Mouse (Mus musculus) embryonic facial prominence, embryonic 13.5 days (tissue): ENCODE results near the gene Abhd12. TPM values are rescaled to one million over a fixed set of nuclear protein-coding genes. Genes with fewer than 3 reads are reported as not detected.

Experiments used
- ATAC-seq: fragments of 200-750 bp; cut with Nextera tagmentation; 2 replicates; pipeline ENCODE4 v1.8.0; 2017; ENCODE audit warnings: low read depth; ENCODE audit not compliant: insufficient number of reproducible peaks, insufficient read depth, low FRiP score, low TSS enrichment
- H3K27ac ChIP-seq: fragments of 300-500 bp; sonication (generic); 2 replicates; pipeline ENCODE4 v1.5.1; 2015; ENCODE audit warnings: moderate library complexity, mild to moderate bottlenecking, inconsistent platforms
- H3K27me3 ChIP-seq: fragments of 300-500 bp; sonication (generic); 2 replicates; pipeline ENCODE4 v1.6.1; 2015; ENCODE audit warnings: mild to moderate bottlenecking, inconsistent platforms
- H3K36me3 ChIP-seq: fragments of 300-500 bp; sonication (generic); 2 replicates; pipeline ENCODE4 v1.6.1; 2015; ENCODE audit warnings: mild to moderate bottlenecking, inconsistent platforms
- H3K4me1 ChIP-seq: fragments of 300-500 bp; sonication (generic); 2 replicates; pipeline ENCODE4 v1.6.1; 2015; ENCODE audit warnings: inconsistent platforms
- H3K4me2 ChIP-seq: fragments of 300-500 bp; sonication (generic); 2 replicates; pipeline ENCODE4 v1.6.1; 2015; ENCODE audit warnings: moderate library complexity, mild to moderate bottlenecking, inconsistent platforms
- H3K4me3 ChIP-seq: fragments of 300-500 bp; sonication (generic); 2 replicates; pipeline ENCODE4 v1.5.1; 2015; ENCODE audit warnings: mild to moderate bottlenecking, inconsistent platforms
- H3K9ac ChIP-seq: fragments of 300-500 bp; sonication (generic); 2 replicates; pipeline ENCODE4 v1.6.1; 2015; ENCODE audit warnings: mild to moderate bottlenecking, inconsistent platforms
- H3K9me3 ChIP-seq: fragments of 300-500 bp; sonication (generic); 2 replicates; pipeline ENCODE4 v1.6.1; 2016; ENCODE audit warnings: inconsistent platforms
- WGBS: fragments of 180-500 bp; shearing (Covaris S2); methylation state at CpG from one replicate; pipeline ENCODE4 v1.1.7; 2015; ENCODE audit warnings: mixed read lengths; 5-methylcytosine and 5-hydroxymethylcytosine counted together
- polyA plus RNA-seq: library from polyadenylated mRNA; unstranded; fragments of >200 nt; fragmentation: Nextera tagmentation; extraction: Ambion mirVana; gene quantifications from 2 replicates; pipeline ENCODE4 v1.2.1, GENCODE M21; 2015

Gene Abhd12
- polyA plus RNA-seq, 1 experiment from 2014 or later, result 69.5 TPM

DNA sequence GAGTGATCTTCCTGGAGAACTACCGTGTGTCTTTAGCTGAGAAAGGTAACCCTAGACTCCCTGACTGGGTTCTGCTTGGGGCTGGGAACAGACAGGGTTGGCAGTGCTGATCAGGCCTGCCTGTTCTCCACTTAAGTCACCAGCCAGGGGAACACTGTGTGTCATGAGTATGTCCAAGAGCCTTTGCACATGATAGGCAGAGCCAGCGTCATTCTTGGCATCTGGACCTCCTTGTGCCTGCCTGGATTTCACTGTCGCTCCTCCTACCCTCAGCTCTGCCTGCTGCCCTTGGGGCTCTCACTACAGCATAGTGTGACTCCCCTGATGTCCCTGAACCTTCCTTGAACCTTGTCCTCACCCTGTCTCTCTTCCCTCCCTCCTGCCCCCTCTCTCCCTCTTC is 78.1 kb downstream of the Abhd12 start:
- no peak overlapping the region for H3K27ac ChIP-seq
- ATAC-seq, result no peak
- H3K27me3 ChIP-seq, result no peaks in the 10 kb centered on the region
- H3K4me3 ChIP-seq, result no peak overlapping the region
- H3K9me3 ChIP-seq, result no peaks in the 10 kb centered on the region
- 90% methylated on average over 3 of the region's 3 CpGs for WGBS
- H3K9ac ChIP-seq, result no peak overlapping the region
- peaks cover 96% of the 10 kb centered on the region for H3K36me3 ChIP-seq
- H3K4me1 ChIP-seq, result no peaks in the 10 kb centered on the region
- no peak overlapping the region for H3K4me2 ChIP-seq

DNA sequence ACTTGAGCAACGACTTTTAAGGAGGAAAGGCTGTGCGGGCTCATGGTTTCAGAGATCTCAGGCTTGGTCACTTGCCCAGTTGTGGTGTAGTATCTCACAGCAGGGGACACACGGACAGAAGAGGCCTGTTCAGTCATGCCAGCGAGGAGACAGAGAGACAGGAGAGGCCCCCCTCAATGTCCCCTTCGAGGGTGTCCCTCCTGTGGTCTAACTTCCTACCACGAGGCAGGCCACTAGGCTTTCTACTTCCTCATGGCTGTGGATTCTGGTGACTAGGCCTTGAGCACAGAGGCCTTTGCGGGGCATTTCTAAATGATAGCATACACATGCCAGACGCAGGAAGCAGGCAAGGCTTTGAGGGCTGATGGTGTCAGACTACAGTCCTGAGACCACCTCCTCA is 81.6 kb downstream of the Abhd12 start:
- Histone ChIP-seq H3K4me1 (no peaks in the 10 kb centered on the region), H3K4me2 (no peak overlapping the region), H3K9me3 (no peaks in the 10 kb centered on the region), H3K27me3 (no peaks in the 10 kb centered on the region), H3K9ac (no peak overlapping the region), H3K36me3 (peaks cover 91% of the 10 kb centered on the region), H3K4me3 (no peak overlapping the region), H3K27ac (no peak overlapping the region)
- 80% methylated on average over 8 of the region's 8 CpGs for WGBS
- no peak for ATAC-seq

DNA sequence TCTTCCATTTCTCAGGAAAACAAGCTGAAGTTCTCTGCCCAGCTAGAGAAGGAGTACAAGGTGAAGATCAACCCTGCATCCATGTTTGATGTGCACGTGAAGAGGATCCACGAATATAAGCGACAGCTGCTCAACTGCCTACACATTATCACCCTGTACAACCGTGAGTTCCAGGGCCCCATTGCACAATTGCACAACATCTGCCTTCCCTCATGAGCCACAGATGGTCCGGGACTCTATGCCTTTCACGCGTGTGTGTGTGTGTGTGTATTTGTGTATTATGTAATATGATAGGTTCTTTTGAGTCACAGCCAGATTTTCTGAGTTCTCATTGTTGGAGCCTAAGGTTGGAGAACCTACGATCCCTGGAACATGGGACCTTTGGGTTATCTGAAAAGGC is 83.8 kb downstream of the Abhd12 start:
- peaks cover 91% of the 10 kb centered on the region for H3K36me3 ChIP-seq
- no peaks in the 10 kb centered on the region for H3K4me1 ChIP-seq
- H3K9me3 ChIP-seq, result no peaks in the 10 kb centered on the region
- H3K27ac ChIP-seq, result no peak overlapping the region
- no peak overlapping the region for H3K4me3 ChIP-seq
- WGBS, result 84% methylated on average over 8 of the region's 8 CpGs
- no peaks in the 10 kb centered on the region for H3K27me3 ChIP-seq
- H3K4me2 ChIP-seq, result no peak overlapping the region
- H3K9ac ChIP-seq, result no peak overlapping the region
- ATAC-seq, result no peak

DNA sequence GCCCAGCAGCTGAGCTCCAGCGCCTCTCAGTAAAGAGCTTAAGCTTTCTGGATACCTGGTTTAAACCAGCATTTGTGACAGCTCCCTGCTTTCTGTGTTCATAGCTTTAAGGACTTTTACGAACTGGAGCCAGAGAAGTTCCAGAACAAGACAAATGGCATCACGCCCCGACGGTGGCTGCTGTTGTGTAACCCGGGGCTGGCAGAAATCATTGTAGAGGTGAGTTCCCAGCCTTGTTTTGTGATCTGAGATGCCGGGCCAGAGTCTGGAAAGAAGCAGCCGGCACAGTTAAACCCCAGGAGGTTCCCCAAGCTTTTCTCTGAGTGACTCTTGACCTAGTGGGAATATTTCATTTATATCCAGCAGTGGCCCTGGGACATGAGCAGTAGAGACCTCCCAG is 85.8 kb downstream of the Abhd12 start:
- Histone ChIP-seq H3K4me2 (no peak overlapping the region), H3K4me1 (no peaks in the 10 kb centered on the region), H3K36me3 (peaks cover 93% of the 10 kb centered on the region), H3K9ac (no peak overlapping the region), H3K27ac (no peak overlapping the region), H3K27me3 (no peaks in the 10 kb centered on the region), H3K9me3 (no peaks in the 10 kb centered on the region), H3K4me3 (no peak overlapping the region)
- ATAC-seq, result no peak
- 95% methylated on average over 8 of the region's 8 CpGs for WGBS

DNA sequence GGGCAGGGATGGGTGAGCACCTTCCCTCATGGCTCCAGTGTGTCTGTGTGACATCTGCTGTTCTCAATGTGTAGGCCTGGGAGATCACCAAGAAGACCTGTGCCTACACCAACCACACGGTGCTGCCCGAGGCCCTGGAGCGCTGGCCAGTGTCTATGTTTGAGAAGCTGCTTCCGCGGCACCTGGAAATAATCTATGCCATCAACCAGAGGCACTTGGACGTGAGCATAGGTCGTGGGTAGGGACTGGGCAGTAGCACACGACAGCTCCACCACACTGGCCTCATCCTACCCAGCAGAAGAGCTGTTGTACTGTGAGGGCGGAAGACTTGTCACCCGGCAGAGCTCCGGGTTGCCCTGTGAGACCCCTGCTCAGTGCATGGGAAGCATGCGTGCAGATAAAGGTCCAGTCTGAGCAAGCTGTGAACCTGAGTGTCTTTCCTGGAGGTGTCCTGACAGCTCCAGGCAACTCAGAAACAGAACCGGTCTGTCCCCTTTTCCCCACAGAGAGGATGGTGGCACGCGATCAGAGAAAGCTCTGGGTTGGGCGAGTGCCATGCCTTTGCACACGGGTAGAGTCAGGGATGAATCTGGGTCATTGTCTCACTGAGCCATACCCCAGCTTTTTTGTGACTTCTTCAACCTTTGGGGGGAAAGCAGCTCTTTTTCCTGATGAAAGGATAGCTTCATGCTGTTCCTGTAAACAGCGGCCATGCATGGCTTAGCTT is 87.7 kb downstream of the Abhd12 start:
- WGBS, result 86% methylated on average over 18 of the region's 18 CpGs
- Histone ChIP-seq H3K27me3 (no peaks in the 10 kb centered on the region), H3K9ac (no peak overlapping the region), H3K9me3 (no peaks in the 10 kb centered on the region), H3K4me2 (no peak overlapping the region), H3K4me3 (no peak overlapping the region), H3K4me1 (no peaks in the 10 kb centered on the region), H3K36me3 (peaks cover 93% of the 10 kb centered on the region), H3K27ac (no peak overlapping the region)
- no peak for ATAC-seq

DNA sequence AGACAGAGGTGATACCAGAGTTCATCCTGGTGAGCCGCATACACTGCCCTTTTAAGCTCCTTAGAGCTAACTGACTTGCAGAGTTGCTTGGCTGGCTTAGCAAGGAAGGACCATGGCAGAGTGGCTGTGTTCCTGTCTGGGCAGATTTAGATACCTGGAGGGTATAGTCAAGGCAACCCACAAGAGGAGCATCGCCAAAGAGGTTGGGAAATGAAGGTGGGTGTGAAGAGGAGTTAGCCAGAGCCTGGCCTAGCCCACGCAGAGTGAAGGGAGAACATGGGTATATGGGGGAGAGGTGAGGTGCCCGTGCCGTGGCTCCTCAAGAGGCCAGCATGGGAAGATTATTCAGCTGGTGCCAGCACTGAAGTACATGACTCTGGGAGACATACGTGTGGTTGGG is 91.7 kb downstream of the Abhd12 start:
- ATAC-seq, result no peak
- Histone ChIP-seq H3K9ac (no peak overlapping the region), H3K4me2 (no peak overlapping the region), H3K4me3 (no peak overlapping the region), H3K9me3 (no peaks in the 10 kb centered on the region), H3K27ac (no peak overlapping the region), H3K4me1 (no peaks in the 10 kb centered on the region), H3K36me3 (peaks cover 99% of the 10 kb centered on the region), H3K27me3 (no peaks in the 10 kb centered on the region)
- 89% methylated on average over 6 of the region's 6 CpGs for WGBS

DNA sequence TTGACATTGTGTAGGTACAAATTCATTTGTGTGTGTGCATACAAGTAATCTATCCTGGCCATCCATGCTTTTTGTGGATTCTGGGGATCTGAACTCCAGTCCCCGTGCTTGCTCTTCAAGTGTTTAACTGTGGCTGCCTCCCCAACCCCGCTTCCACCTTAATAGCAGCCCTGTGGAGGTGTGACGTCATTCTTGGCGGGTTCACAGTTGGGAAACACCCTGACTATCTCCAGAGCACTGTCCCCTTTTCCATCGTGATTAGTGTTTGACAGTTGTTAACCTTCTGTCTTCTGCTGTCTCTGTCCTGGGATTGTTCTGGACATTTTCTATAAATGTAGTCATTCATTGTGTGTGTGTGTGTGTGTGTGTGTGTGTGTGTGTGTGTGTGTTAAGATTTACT is 93.9 kb downstream of the Abhd12 start:
- Histone ChIP-seq H3K36me3 (peaks cover 98% of the 10 kb centered on the region), H3K4me2 (no peak overlapping the region), H3K4me1 (no peaks in the 10 kb centered on the region), H3K9ac (no peak overlapping the region), H3K4me3 (no peak overlapping the region), H3K27ac (no peak overlapping the region), H3K27me3 (no peaks in the 10 kb centered on the region), H3K9me3 (no peaks in the 10 kb centered on the region)
- ATAC-seq, result no peak
- WGBS, result 91% methylated on average over 5 of the region's 5 CpGs

DNA sequence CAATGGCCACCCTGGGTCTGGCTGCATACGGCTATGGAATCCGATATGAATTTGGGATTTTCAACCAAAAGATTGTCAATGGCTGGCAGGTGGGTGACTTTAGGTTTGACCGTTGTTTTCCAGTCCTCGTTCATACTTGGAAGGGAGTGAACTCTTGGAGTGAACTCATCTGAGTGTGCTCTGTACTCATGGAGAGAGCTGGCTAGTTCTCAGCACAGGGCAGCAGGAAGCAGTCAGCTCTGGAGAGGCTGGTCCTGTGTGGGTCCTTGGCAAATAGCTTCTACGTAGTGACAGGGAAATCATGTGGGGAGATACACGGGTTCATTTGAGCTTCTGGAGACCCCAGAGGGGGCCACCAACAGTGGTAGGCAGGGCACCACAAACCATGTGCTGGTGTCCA is 95.7 kb downstream of the Abhd12 start:
- no peak for ATAC-seq
- Histone ChIP-seq H3K36me3 (peaks cover 96% of the 10 kb centered on the region), H3K9me3 (no peaks in the 10 kb centered on the region), H3K27me3 (no peaks in the 10 kb centered on the region), H3K4me1 (no peaks in the 10 kb centered on the region), H3K4me2 (no peak overlapping the region), H3K27ac (no peak overlapping the region), H3K4me3 (no peak overlapping the region), H3K9ac (no peak overlapping the region)
- WGBS, result 90% methylated on average over 6 of the region's 6 CpGs

DNA sequence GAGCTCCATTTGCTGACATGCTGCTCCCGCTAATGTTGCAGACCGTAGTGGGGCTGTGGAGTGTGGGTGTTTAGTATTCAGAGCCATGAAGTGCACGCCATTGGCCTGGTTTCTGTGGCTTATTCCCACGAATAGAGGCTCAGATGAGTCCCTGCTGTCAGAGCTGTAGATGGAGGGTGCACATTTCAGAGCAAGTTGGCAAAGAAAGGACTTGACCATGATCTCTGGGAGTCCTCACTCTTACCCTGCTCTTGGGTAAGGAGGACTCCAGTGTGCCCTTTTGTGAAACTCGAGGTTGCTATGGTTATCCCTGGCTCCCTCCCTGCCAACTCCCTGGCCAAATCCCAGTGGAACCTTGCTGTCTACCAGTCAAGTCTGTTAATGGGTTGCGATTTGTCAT is 96.2 kb downstream of the Abhd12 start:
- 86% methylated on average over 6 of the region's 6 CpGs for WGBS
- H3K9ac ChIP-seq, result no peak overlapping the region
- H3K4me2 ChIP-seq, result no peak overlapping the region
- H3K9me3 ChIP-seq, result no peaks in the 10 kb centered on the region
- H3K27me3 ChIP-seq, result no peaks in the 10 kb centered on the region
- H3K4me1 ChIP-seq, result no peaks in the 10 kb centered on the region
- peaks cover 94% of the 10 kb centered on the region for H3K36me3 ChIP-seq
- H3K27ac ChIP-seq, result no peak overlapping the region
- ATAC-seq, result no peak
- no peak overlapping the region for H3K4me3 ChIP-seq

DNA sequence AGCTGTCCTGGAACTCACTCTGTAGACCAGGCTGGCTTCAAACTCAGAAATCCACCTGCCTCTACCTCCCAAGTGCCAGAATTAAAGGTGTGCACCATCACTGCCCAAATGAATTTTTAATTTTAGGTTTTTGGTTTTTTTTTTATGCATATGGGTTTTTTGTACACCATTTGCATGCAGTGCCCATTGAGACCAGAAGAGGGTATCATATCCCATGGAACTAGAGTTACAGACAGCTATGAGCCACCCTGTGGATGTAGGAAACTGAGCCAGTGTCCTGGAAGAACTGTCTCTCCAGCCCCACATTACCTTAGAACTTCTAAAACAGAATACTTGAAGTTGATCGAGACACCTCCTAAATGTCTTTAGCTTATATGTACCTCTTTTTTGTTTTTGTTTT is 101.5 kb downstream of the Abhd12 start:
- Histone ChIP-seq H3K9me3 (no peaks in the 10 kb centered on the region), H3K27me3 (no peaks in the 10 kb centered on the region), H3K4me3 (no peak overlapping the region), H3K9ac (no peak overlapping the region), H3K36me3 (peaks cover 75% of the 10 kb centered on the region), H3K4me1 (no peaks in the 10 kb centered on the region), H3K27ac (no peak overlapping the region), H3K4me2 (no peak overlapping the region)
- no peak for ATAC-seq
- 95% methylated on average over 1 of the region's 1 CpGs for WGBS

DNA sequence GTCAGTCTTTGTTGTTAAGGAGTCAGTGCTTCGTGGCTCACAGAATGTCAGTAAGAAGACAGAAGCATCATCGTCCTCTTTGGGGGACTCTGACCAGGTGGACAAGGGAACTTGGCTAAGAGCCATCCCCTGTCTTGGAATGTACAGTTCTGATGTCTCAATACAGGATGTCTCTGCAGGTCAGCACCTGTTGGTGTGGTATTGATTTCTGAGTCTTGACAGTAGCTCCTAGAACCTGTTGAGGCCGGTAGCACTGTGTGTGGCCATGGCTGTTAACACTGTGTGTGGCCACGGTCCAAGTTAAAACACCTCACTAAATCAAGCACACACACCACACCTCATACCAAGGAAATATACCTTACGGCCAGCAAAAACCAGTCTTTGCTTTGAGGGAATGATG is 103.9 kb downstream of the Abhd12 start:
- WGBS, result 82% methylated on average over 5 of the region's 5 CpGs
- Histone ChIP-seq H3K27me3 (no peaks in the 10 kb centered on the region), H3K27ac (no peak overlapping the region), H3K4me3 (no peak overlapping the region), H3K36me3 (peaks cover 70% of the 10 kb centered on the region), H3K9ac (no peak overlapping the region), H3K4me1 (no peaks in the 10 kb centered on the region), H3K9me3 (no peaks in the 10 kb centered on the region), H3K4me2 (no peak overlapping the region)
- no peak for ATAC-seq

DNA sequence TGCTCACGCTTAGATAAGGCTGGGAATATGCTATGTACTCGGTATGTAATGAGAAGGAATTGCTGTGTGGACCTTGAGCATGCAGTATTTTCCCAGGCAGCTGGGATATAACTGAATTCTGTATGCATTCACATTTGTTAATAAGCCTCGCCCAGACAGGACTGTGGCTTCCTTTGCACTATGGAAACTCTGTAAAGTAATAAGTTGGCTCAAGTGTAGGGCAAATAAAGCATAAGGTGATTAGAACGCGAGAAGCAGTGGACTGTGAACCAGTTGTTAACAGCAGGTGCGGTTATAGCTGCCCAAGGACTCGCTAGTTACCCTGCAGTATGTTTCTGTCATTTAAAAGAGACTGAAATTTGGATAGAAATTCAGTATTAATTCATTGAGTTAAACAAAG is 106.5 kb downstream of the Abhd12 start:
- H3K9ac ChIP-seq, result no peak overlapping the region
- no peak overlapping the region for H3K4me2 ChIP-seq
- H3K27ac ChIP-seq, result no peak overlapping the region
- H3K36me3 ChIP-seq, result peaks cover 72% of the 10 kb centered on the region
- 89% methylated on average over 7 of the region's 7 CpGs for WGBS
- H3K9me3 ChIP-seq, result no peaks in the 10 kb centered on the region
- no peak for ATAC-seq
- no peaks in the 10 kb centered on the region for H3K27me3 ChIP-seq
- H3K4me3 ChIP-seq, result no peak overlapping the region
- H3K4me1 ChIP-seq, result no peaks in the 10 kb centered on the region
